Mouse (Mus musculus) c-Kit-negative CD71-positive TER-119-positive erythroid progenitor cells, embryonic 14.5 days (primary cell): ENCODE results near the gene Fam76a.
A peak's percentile ranks its signal among the peaks of the same experiment; 100 is the strongest.
"Not testable (repeated sequence)": the region's sequence is repeated elsewhere in the genome, so short reads cannot be mapped to it uniquely, and the experiment has no call there.

Experiments used
- DNase-seq: peaks from one replicate; pipeline ENCODE4 v3.0.0-alpha.2; 2013; ENCODE audit warnings: low read depth, low spot score

The Fam76a gene

GRCm38 (mm10) chr4:132945261-132946046 lies 23.1 kb upstream of the Fam76a start:
- DNase-seq, result no peak

- no peak for DNase-seq
These were observed 22.4 kb upstream of the Fam76a start for GRCm38 (mm10) chr4:132944776-132945175.

GRCm38 (mm10) chr4:132944106-132944505 lies 21.7 kb upstream of the Fam76a start:
- no peak for DNase-seq

- DNase-seq, result no peak
These were observed 20.7 kb upstream of the Fam76a start for GRCm38 (mm10) chr4:132943088-132943487.

DNA sequence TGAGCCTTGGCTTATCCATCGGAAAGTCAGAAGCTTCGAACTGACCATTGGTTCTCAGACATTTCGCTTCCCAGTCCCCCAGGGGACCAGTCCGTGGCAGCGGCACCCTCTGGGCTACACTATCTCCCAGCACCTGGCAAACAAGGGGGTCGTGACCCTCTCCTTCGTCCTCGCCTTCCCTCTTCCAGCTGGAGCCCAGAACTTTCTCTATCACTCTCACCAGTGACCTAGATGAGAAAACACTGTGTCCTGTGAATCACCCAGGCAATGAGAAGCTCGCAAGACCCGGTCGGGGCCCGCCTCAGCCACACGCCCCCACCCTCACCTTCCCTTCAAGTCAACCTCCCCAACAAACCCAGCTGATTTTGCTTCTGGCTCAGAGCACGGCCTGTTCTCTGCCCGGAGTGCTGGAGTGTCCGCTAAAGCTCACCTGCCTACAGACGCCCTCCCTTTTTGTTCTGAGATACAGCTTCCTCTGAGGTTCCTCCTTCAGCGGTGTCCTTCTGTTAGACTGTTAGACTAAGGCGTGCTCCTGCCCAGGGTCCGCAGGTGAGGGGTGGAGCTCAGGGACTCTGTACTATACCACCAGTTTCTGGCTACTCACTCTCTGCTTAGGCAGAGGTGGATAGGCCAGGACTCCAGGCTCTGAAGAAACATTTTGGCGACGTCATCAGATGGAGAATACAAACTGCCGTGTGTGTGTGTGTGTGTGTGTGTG lies 18.8 kb upstream of the Fam76a start:
- DNase-seq, result no peak

- DNase-seq, result no peak
These were observed 17.2 kb upstream of the Fam76a start for GRCm38 (mm10) chr4:132939421-132940127.

GRCm38 (mm10) chr4:132938181-132938941 lies 16.0 kb upstream of the Fam76a start:
- DNase-seq, result no peak

GRCm38 (mm10) chr4:132934639-132935038 lies 12.3 kb upstream of the Fam76a start:
- DNase-seq, result no peak

DNA sequence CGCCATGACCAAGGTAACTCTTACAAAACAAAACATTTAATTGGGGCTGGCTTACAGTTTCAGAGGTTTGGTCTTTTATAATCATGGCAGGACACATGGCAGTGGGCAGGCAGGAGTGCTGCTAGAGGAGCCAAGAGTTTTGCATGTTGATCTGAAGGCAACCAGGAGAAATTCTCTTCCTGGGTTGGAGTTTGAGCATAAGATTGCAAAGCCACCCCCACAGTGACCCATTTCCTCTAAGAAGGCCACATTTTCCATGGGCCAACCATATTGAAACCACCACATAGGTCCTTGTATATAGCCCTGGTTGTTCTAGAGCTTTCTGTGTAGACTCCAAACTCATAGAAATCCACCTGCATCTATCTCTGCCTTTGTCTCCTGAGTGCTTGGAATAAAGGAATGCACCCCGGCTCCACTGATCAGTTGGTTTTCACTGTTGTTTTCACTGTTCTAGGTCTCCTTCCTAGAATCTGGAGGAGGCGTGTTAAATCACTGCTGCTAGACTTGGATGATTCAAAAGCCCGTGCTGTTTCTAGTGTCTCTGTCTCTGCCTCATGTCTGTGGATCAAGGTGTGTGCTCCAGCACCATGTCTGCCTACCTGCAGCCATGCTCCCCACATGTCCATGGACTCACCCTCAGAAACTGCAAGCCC lies 10.5 kb upstream of the Fam76a start:
- DNase-seq, result no peak

GRCm38 (mm10) chr4:132930784-132931183 lies 8.4 kb upstream of the Fam76a start:
- peak; percentile 65 for DNase-seq

GRCm38 (mm10) chr4:132926520-132926919 lies 4.2 kb upstream of the Fam76a start:
- DNase-seq, result not testable (repeated sequence)

DNA sequence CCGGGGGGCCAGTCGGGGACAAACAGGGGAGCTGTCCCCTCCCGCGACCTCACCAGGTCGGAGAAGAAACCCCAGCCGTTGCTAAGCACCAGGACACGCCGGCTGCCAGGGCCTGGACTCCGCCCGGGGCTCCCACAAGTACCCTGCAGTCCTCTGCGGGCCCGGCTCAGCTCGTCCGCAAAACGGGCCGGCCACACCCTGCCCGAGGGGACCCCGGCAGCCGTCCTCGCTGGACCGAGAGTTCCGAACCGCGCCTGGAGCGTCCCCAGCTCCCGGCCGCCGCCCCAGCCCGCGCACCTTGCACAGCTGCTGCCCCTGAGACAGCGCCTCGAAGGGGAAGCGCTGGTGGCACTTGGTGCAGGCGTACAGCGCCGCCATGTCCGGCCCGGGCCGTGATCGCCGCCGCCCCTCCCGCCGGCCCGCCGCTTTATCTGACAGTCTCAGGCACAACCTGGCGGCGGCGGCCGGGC lies 262 bp downstream of the Fam76a start:
- DNase-seq, result no peak

- peak; percentile 36 for DNase-seq
These were observed 870 bp downstream of the Fam76a start for GRCm38 (mm10) chr4:132921488-132921887.

GRCm38 (mm10) chr4:132920171-132920570 lies 2.2 kb downstream of the Fam76a start:
- no peak for DNase-seq

GRCm38 (mm10) chr4:132918493-132918892 lies 3.9 kb downstream of the Fam76a start:
- not testable (repeated sequence) for DNase-seq

GRCm38 (mm10) chr4:132912156-132912555 lies 10.2 kb downstream of the Fam76a start:
- no peak for DNase-seq

- DNase-seq, result no peak
These were observed 16.5 kb downstream of the Fam76a start for GRCm38 (mm10) chr4:132905843-132906360.

DNA sequence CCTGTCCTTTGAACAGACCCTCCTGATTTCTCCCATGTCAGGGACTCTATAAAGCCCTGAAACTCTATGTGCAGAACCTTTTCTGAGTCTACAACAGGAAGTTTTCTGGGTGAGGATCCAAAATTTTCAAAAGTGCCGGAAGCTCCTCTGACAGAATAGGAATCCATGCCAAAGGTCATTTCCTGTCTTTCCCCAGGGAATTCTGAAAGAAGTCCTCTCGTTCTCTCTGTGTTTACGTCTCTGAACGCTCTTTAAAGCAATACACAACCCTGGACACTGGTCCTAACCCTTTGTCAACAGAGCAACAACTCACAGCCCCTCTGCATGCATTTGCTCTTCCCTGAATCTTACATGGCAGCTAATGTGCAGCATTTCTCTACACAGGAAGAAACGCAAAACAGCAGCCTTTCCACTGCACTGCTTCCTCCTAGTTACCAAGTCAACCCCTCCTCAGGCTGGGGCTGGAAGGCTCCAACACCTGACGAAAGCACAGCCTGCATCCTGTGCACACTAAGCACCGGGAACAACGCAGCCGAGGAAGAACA lies 17.5 kb downstream of the Fam76a start:
- no peak for DNase-seq

GRCm38 (mm10) chr4:132904071-132904470 lies 18.3 kb downstream of the Fam76a start:
- DNase-seq, result no peak

DNA sequence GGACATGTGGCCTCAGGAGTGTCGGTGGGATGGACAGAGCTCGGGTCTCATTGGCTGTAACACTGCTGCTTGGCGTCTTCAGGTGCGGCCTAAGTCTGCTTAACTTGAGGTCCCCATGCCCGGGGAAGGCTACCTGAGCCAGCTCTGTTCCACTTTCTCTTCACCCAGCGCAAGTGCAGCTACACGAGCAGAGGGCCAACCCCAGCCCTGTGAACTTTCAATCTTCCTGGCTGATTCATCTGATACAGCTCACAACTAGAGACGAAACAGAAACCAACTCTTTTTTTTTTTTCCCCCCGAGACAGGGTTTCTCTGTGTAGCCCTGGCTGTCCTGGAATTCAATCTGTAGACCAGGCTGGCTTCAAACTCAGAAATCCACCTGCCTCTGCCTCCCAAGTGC lies 24.2 kb downstream of the Fam76a start:
- no peak for DNase-seq
